Mouse (Mus musculus): ENCODE measurements at regions not wholly inside any gene's neighbourhood (a gene's known extent, or its start where the extent isn't known, plus 50 kb on each side); places are given as distances from the start of the nearest gene placed in this dataset.

GRCm38 (mm10) chr12:26654251-26654650 lies 185.2 kb downstream of the Cmpk2 start:
- DNase-seq (ENCODE audit: low read depth in 2 of 2, low spot score in 2 of 2), result no peak

GRCm38 (mm10) chr12:26653781-26654180 lies 184.8 kb downstream of the Cmpk2 start:
- DNase-seq (ENCODE audit: low read depth in 2 of 2, low spot score in 2 of 2), result no peak

- DNase-seq (ENCODE audit: low read depth in 2 of 2, low spot score in 2 of 2), result no peak
Measured at GRCm38 (mm10) chr12:26646141-26646540, 177.1 kb downstream of the Cmpk2 start.

- DNase-seq (ENCODE audit: low read depth in 2 of 2, low spot score in 2 of 2), result no peak
Measured at GRCm38 (mm10) chr12:26635665-26636241, 166.7 kb downstream of the Cmpk2 start.

GRCm38 (mm10) chr12:26635253-26635652 lies 166.2 kb downstream of the Cmpk2 start:
- DNase-seq (ENCODE audit: low read depth in 2 of 2, low spot score in 2 of 2), result no peak

- no peak for DNase-seq (ENCODE audit: low read depth in 2 of 2, low spot score in 2 of 2)
Measured at GRCm38 (mm10) chr12:26631795-26632122, 162.8 kb downstream of the Cmpk2 start.

- no peak for DNase-seq (ENCODE audit: low read depth in 2 of 2, low spot score in 2 of 2)
Measured at GRCm38 (mm10) chr12:26631111-26631794, 162.2 kb downstream of the Cmpk2 start.

GRCm38 (mm10) chr12:26621135-26621932 lies 152.3 kb downstream of the Cmpk2 start:
- no peak for DNase-seq (ENCODE audit: low read depth in 2 of 2, low spot score in 2 of 2)

GRCm38 (mm10) chr12:26620501-26621134 lies 151.6 kb downstream of the Cmpk2 start:
- no peak for DNase-seq (ENCODE audit: low read depth in 2 of 2, low spot score in 2 of 2)

- no peak for DNase-seq (ENCODE audit: low read depth in 2 of 2, low spot score in 2 of 2)
Measured at GRCm38 (mm10) chr12:26617969-26618368, 149.0 kb downstream of the Cmpk2 start.

- no peak for DNase-seq (ENCODE audit: low read depth in 2 of 2, low spot score in 2 of 2)
Measured at GRCm38 (mm10) chr12:26613086-26613705, 144.2 kb downstream of the Cmpk2 start.

- no peak for DNase-seq (ENCODE audit: low read depth in 2 of 2, low spot score in 2 of 2)
Measured at GRCm38 (mm10) chr12:26610079-26610478, 141.1 kb downstream of the Cmpk2 start.

GRCm38 (mm10) chr12:26598501-26598900 lies 129.5 kb downstream of the Cmpk2 start:
- no peak for DNase-seq (ENCODE audit: low read depth in 2 of 2, low spot score in 2 of 2)

- DNase-seq (ENCODE audit: low read depth in 2 of 2, low spot score in 2 of 2), result no peak
Measured at GRCm38 (mm10) chr12:26592125-26592524, 123.1 kb downstream of the Cmpk2 start.

- no peak for DNase-seq (ENCODE audit: low read depth in 2 of 2, low spot score in 2 of 2)
Measured at GRCm38 (mm10) chr12:26589091-26589490, 120.1 kb downstream of the Cmpk2 start.

- DNase-seq (ENCODE audit: low read depth in 2 of 2, low spot score in 2 of 2), result no peak
Measured at GRCm38 (mm10) chr12:26577438-26577837, 108.4 kb downstream of the Cmpk2 start.

GRCm38 (mm10) chr12:26571602-26572001 lies 102.6 kb downstream of the Cmpk2 start:
- no peak for DNase-seq (ENCODE audit: low read depth in 2 of 2, low spot score in 2 of 2)

- DNase-seq (ENCODE audit: low read depth in 2 of 2, low spot score in 2 of 2), result no peak
Measured at GRCm38 (mm10) chr12:26567435-26567834, 98.4 kb downstream of the Cmpk2 start.

- DNase-seq (ENCODE audit: low read depth in 2 of 2, low spot score in 2 of 2), result no peak
Measured at GRCm38 (mm10) chr12:26562858-26563257, 93.9 kb downstream of the Cmpk2 start.

GRCm38 (mm10) chr12:26559560-26559959 lies 90.6 kb downstream of the Cmpk2 start:
- DNase-seq (ENCODE audit: low read depth in 2 of 2, low spot score in 2 of 2), result no peak

GRCm38 (mm10) chr12:26557411-26557810 lies 88.4 kb downstream of the Cmpk2 start:
- DNase-seq (ENCODE audit: low read depth in 2 of 2, low spot score in 2 of 2), result no peak
